Mouse (Mus musculus) lung, adult 2 months (tissue): ENCODE results near the gene Nudt14.

Source experiments
- CTCF ChIP-seq: fragments of 200-500 bp; IDR thresholded peaks from 2 replicates; pipeline ENCODE4 v1.5.1; 2011; ENCODE audit warnings: mild to moderate bottlenecking, low read length, control low read depth; ENCODE audit not compliant: insufficient read depth
- POLR2A ChIP-seq: fragments of 200-500 bp; IDR thresholded peaks from 2 replicates; pipeline ENCODE4 v1.6.1; 2011; ENCODE audit warnings: low read depth, mild to moderate bottlenecking, control low read depth, low read length, borderline replicate concordance; ENCODE audit errors: extremely low read depth

DNA sequence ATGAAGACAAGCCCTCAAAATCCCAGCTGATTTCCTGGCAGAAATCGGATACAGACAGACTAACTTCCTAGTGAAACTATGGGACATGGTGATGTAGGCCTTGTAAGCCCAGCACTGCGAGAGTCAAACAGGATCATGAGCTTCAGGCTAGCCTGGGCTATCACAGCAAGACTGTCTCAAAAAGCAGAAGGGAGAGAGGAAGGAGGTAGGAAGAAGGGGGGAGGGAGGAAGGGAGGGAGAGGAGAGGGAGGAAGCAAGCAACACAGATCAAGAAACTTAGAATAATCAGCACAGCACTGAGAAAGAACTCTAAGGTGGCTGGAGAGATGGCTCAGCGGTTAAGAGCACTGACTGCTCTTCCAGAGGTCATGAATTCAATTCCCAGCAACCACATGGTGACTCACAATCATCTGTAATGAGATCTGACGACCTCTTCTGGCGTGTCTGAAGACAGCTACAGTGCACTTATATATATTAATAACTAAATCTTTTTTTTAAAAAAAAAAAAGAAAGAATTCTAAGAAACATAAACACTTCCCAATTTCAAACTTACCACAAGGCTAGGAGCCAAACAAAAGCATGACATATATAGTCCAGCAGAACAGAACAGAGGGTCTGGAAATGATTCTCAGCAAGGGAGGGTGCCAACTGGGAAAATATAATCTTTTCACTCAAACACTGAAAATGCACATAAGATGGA lies 48.9 kb upstream of the Nudt14 start:
- no peak for TF ChIP-seq CTCF
- TF ChIP-seq POLR2A = no peak
